Mouse (Mus musculus): ENCODE measurements around the gene Caskin2.

Gene Caskin2

GRCm38 (mm10) chr11:115806154-115806553 is 7.3 kb downstream of the Caskin2 start:
- DNase-seq (ENCODE audit: low spot score), result no peak

GRCm38 (mm10) chr11:115805005-115805404 is 8.4 kb downstream of the Caskin2 start:
- DNase-seq (ENCODE audit: low spot score), result peak; percentile 80

DNA sequence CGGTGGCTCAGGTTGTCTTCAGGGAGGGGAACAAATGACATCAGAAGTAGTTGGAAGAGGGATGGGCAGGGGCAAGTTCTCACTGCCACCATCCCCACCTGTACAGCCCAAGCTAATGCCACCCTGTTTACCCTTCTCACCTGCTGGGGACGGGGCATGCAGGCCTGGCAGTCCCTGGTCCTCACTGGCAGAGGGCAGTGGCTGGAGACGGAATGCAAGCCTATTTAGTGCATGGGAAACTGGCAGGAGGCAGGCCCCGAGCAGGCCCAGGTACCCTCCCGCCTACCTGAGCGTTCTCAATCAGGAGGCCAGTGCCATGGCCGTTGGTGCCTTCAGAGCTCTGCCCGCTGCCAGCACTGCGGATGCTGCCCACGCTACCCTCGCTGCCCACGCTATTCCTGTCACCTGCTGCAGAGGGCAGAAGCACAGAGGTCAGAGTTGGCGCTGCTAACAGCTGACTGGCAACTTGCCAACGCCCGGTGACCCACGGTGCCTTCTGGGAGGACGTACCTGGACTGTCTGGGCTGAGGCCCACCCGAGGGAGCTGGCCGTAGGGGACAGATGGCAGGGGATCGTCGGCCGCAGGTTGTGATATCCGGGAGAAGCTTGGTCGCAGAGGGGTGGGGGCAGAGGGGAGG is 10.2 kb downstream of the Caskin2 start:
- DNase-seq (ENCODE audit: low spot score), result no peak

DNA sequence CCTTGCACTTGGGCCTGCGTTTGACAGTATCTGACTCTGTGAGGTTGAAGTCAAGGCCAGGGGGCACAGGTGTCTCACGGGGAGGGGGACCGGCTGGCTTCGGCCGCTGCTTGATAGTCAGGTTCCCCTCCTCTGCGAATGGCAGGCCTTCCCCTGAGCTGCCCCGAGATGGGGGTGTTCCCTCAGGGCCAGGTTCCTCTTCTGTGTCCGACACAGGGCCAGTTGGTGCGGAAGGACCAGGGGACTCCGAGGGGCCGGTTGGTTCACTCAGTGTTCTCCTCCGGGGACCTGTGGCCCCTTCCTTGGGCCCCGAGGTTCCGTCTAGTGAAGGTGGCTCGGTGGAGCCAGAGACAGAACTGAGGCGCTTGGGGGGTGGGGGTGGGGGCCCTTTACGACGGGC is 12.5 kb downstream of the Caskin2 start:
- DNase-seq (ENCODE audit: low spot score), result no peak

GRCm38 (mm10) chr11:115797665-115798064 is 15.8 kb downstream of the Caskin2 start:
- DNase-seq (ENCODE audit: low spot score), result no peak

DNA sequence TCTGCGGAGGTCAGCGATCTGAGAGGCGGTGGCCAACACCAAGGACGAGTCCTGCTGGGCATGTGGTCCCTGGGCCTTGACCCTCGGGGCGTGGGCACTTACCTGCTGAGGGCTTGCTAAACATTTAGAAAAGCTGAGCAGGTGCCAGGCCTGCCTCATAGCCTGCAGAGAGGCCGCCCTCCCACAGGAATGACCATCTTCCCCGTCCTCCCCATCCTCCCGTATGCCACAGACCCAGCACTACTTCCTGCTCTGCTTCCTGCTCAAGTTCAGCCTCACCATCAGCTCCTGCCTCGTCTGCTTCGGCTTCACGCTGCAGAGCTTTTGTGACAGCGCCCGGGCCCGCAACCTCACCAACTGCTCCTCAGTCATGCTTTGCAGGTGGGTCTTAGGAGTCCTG is 16.5 kb downstream of the Caskin2 start:
- no peak for DNase-seq (ENCODE audit: low spot score)

- no peak for DNase-seq (ENCODE audit: low spot score)
Observed at GRCm38 (mm10) chr11:115792353-115792752, 21.1 kb downstream of the Caskin2 start.

DNA sequence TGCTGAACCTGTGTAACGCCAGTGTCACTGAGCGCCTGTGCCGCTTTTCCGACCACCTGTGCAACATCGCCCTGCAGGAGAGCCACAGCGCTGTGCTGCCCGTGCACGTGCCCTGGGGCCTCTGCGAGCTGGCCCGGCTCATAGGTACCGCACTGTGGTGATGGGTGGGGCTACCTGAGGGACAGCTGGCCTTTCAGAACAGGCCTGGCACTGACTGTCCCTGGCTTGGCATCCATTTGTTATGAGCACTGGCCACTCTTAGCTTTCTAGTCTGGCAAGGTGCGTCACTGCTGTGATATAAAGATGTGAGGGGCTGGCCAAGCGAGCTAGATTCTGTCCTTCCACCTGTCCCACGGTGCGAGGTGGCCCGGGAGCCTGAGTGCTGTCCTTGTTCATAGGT is 21.5 kb downstream of the Caskin2 start:
- DNase-seq (ENCODE audit: low spot score), result no peak

GRCm38 (mm10) chr11:115789787-115790186 is 23.7 kb downstream of the Caskin2 start:
- no peak for DNase-seq (ENCODE audit: low spot score)

GRCm38 (mm10) chr11:115786473-115786872 is 27.0 kb downstream of the Caskin2 start:
- DNase-seq (ENCODE audit: low spot score), result no peak

DNA sequence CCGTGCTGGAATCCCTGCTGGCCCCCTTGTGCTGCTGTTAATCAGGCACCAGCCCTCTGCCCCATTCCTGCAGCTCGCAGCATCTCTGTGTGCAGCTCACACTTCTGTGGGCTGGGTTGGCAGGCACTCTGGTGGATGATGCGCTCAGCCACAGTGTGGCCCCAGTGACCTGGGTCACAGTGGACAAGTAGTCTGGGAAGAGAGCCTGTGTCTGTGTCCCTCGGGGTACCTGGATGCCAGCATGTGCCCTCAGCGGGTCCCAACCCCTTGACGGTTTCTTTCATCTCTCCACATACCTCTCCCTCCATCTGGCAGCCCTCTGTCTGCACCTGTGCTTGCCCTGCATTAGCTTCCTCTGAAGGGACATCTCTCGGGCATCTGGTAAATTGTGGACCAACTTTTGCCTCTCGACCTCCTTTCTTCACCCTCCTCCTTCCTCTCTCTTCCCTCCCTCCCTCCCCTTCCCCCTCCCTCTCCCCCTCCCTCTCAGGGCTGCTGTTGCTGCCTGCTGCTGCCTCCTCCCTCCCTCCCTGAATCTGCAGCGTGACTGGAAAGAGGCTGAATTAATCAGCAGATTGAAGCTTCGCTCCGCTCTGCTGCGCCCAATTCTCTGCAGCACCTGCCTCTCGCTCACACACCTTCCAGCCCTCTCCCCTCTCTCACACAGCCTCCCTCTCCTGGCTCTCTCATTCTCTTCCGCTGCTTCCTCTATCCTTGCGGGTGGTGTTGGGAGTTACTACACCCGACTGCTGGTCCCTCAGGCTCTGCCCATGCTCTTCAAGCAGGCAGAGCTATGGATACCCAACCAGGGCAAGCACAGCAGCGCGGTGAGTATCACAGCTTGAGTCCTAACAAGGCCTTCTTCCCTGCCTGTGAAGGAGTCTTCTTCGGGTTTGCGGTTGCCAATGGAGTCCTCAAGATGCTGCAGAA is 33.0 kb downstream of the Caskin2 start:
- no peak for DNase-seq (ENCODE audit: low spot score)

GRCm38 (mm10) chr11:115779038-115779571 is 34.3 kb downstream of the Caskin2 start:
- DNase-seq (ENCODE audit: low spot score), result peak; percentile 79

DNA sequence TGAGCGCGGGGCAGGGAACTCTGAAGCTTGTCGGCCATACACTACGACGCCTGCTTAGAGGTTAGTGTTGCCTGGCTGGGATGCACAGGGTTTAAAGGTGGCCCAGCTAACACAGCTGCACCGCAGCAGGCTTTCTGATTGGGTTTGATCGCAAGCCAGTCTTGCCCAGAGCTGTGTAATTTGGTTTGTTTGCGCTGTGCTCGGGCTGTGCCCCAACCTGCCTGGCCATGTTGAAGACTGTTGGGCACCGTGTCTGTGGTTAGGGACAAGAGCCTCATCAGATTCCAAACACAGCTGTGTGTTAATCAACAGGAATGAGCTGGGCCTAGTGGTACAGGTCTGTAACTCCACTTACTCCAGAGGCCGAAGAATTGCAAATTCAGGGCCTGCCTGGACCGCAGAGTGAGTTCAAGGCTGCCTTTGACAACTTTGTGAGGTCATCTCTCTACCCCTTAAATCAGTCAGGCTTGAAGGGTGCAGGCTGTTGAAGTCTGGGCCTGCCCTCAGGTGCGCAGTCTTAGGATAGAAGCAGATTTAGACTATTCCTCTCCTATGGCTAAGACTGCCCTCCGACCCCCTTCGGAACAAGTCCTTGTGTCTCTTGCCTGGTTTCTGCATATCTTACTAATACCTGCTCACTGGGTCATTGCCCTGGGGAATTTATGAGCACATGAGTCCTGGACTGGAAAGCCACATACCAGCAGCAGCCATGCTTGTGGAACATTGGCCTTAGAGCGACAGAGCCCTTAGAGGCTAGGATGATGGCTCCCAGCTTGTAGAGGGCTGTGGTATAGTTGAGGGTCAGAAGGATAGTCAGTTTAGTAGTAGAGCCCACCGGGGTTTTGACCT is 35.7 kb downstream of the Caskin2 start:
- no peak for DNase-seq (ENCODE audit: low spot score)

- no peak for DNase-seq (ENCODE audit: low spot score)
Observed at GRCm38 (mm10) chr11:115776954-115777353, 36.5 kb downstream of the Caskin2 start.

- DNase-seq (ENCODE audit: low spot score), result no peak
Observed at GRCm38 (mm10) chr11:115775821-115776665, 37.4 kb downstream of the Caskin2 start.

GRCm38 (mm10) chr11:115774653-115775052 is 38.8 kb downstream of the Caskin2 start:
- DNase-seq (ENCODE audit: low spot score), result no peak

GRCm38 (mm10) chr11:115768896-115769295 is 44.5 kb downstream of the Caskin2 start:
- DNase-seq (ENCODE audit: low spot score), result no peak

DNA sequence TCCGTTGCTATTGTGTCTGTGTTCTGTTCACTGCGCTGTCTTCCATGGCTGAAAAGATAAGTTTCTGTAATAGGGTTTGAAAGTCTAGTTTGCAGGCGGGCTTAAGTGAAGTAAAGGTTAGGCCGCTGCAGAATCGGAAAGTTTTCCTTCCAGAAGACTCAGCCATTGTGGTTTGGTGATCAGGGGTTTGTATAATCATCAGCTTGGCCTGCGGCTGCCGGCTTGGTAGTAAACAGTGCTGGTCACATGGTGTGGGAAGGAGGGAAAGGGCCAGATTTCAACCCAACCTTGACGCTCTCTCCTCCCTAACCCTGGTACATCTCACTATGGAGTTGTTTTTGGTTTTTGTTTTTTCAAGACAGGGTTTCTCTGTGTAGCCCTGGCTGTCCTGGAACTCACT is 46.5 kb downstream of the Caskin2 start:
- DNase-seq (ENCODE audit: low spot score), result no peak

DNA sequence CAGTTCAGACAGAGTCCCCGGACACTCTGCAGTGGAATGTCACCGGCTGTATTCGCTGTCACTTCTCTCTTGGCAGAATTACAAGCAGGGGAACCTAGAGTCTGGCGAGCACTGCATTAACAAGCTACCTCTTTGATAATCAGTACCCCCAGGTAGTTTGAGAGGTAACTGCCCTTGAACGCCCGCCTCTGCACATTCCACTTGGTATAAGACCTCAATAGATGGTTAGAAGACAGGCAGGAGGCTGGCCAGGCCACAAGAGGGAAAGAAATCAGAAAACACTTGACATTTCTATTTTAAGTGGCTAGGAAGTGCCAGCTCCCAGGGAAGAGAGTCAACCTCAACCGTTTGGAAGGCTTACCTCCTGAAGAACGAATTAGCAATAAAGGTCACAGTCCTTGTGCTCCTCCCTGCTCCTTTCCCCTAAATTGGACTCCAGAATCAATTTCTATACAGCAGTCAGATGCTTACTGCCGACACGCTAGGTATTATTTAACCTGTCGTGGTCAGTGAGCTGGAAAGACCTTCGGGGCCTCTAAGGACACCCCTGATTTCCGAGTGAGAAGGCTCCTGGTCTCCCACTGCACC is 47.0 kb downstream of the Caskin2 start:
- no peak for DNase-seq (ENCODE audit: low spot score)

- DNase-seq (ENCODE audit: low spot score), result peak; percentile 47
Observed at GRCm38 (mm10) chr11:115765607-115766141, 47.8 kb downstream of the Caskin2 start.

Measured in c-Kit-positive CD71-positive TER-119-positive erythroid progenitor cells, embryonic 14.5 days (primary cell).